Mouse (Mus musculus) colon, adult 2 months (tissue): ENCODE data around the gene Psma7. TPM values are rescaled to one million over a fixed set of nuclear protein-coding genes. Genes with fewer than 3 reads are reported as not detected.

ENCODE experiments used
- polyA plus RNA-seq: library from polyadenylated mRNA; depleted of rRNA; stranded (reverse); fragments of >200 nt; gene quantifications from 2 replicates; pipeline ENCODE4 v1.2.3, GENCODE M21; 2012; rRNA removed

Gene Psma7
- polyA plus RNA-seq, result 132 and 137 TPM in 2 replicates

GRCm38 (mm10) chr2:180042256-180042857 lies at the start of gene Psma7, which contains the start of gene Ss18l1:
Gene Psma7 (minus strand): TSS chr2:180042433.
Gene Ss18l1 (plus strand): TSS chr2:180042509.

DNA sequence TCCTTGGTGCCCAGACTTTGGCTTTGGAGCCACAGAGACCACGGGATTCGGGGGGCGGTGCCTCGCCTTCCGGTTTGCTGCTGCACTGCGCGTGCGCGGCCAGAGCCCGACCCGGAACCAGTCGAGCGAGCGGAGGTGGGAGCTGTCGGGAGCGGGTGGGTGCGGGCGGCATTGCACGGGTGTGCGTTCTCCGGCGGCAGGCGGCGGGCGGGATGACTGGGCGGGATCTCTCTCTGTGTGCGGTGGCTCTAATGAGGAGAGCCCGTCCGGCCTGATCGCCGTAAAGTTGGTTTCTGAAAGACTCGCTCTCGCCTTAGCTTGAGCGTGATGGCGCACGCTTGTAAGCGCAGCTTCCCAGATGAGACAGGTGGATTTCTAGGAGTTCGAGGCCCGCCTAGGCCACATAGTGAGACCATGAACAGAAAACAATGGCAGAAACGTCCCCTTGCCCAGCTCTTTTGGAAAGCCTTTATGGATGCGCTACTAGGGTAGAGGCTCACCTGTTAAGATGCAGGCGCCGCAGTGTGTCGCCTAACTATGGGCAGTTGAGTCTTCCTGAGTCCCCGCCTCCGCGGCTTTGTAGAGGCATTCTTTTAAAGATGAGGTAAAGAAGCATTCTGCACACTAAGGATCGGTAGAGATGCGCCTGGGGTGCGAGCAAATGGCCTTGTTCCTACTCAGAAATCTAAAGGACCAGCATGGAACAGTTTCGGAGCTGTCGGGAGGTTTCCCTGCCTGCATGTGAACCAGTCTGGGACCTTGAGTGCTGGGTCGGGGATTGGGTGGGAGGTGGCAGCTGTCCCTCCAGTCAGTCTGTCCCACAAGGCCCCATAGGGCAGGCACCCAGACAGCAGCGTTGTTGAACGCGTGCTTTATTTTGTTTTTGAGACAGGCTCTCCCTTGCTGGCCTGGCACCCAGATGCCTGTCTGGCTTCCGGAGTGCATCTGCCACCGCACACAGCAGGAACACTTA lies 28.5 kb upstream of the Psma7 start, which contains the start of gene Mtg2:
Gene Mtg2 (plus strand): TSS at position 108 of the 973 bp plus-strand sequence.

GRCm38 (mm10) chr2:180024401-180025098 lies 17.7 kb downstream of the Psma7 start, which contains the start of gene Lsm14b:
Gene Lsm14b (plus strand): TSS chr2:180024987.

Other genes starting within 250 kb of the Psma7 start
- 13.5 and 16.6 TPM in 2 replicates for gene Taf4, start 65.8 kb downstream of the Psma7 start, polyA plus RNA-seq
- 47.1 and 59.0 TPM in 2 replicates for gene Lsm14b, start 17.4 kb downstream of the Psma7 start, polyA plus RNA-seq
- gene Ss18l1, start 76 bp upstream of the Psma7 start, polyA plus RNA-seq, result 7.0 and 8.2 TPM in 2 replicates
- gene Mtg2, start 28.2 kb upstream of the Psma7 start, polyA plus RNA-seq, result 11.2 and 13.1 TPM in 2 replicates
- 0.13 and 0.23 TPM in 2 replicates for gene Hrh3, start 62.1 kb upstream of the Psma7 start, polyA plus RNA-seq
- gene Osbpl2, start 76.9 kb upstream of the Psma7 start, polyA plus RNA-seq, result 47.0 and 47.9 TPM in 2 replicates
- gene Adrm1, start 129.1 kb upstream of the Psma7 start, polyA plus RNA-seq, result 114 and 125 TPM in 2 replicates
- 60.6 and 63.4 TPM in 2 replicates for gene Lama5, start 183.4 kb upstream of the Psma7 start, polyA plus RNA-seq
- gene Rps21, start 214.9 kb upstream of the Psma7 start, polyA plus RNA-seq, result 2,955 and 3,485 TPM in 2 replicates
- gene Cables2, start 231.1 kb upstream of the Psma7 start, polyA plus RNA-seq, result 33.6 and 35.1 TPM in 2 replicates
- gene Rbbp8nl, start 247.4 kb upstream of the Psma7 start, polyA plus RNA-seq, result 3.7 and 4.2 TPM in 2 replicates